Mouse (Mus musculus) lung, postnatal 0 days (tissue): ENCODE measurements around the gene Gm49027.

Source experiments
- CTCF ChIP-seq: IDR thresholded peaks from 2 replicates; pipeline ENCODE4 v1.5.1; 2016; ENCODE audit warnings: antibody characterized with exemption, mild to moderate bottlenecking
- EP300 ChIP-seq: IDR thresholded peaks from 2 replicates; pipeline ENCODE4 v1.6.1; 2016; ENCODE audit warnings: antibody characterized with exemption, mild to moderate bottlenecking, control low read depth

DNA sequence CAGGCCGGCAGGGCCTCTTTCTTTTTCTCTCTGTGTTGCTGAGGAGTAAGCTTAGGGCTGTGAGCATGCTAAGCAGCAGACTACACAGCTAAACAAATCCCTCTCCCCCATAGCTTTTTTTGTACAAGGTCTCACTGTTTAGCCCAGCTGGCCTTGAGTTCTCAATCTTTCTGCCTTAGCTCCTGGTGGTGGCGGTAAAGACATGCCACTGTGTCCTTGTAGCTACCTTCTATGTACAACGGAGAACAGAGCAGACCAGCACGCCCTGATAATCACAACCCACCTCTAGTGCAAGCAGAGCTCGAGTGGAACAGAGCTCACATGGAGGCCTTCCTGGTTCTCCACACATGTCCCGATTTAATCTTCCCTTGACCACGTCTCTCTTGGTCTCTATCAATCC is 3.4 kb upstream of the Gm49027 start:
- TF ChIP-seq EP300: no peak
- TF ChIP-seq CTCF: no peak
